Mouse (Mus musculus): ENCODE measurements at regions not wholly inside any gene's neighbourhood (a gene's known extent, or its start where the extent isn't known, plus 50 kb on each side); places are given as distances from the start of the nearest gene placed in this dataset.
A peak's percentile ranks its signal among the peaks of the same experiment; 100 is the strongest.

DNA sequence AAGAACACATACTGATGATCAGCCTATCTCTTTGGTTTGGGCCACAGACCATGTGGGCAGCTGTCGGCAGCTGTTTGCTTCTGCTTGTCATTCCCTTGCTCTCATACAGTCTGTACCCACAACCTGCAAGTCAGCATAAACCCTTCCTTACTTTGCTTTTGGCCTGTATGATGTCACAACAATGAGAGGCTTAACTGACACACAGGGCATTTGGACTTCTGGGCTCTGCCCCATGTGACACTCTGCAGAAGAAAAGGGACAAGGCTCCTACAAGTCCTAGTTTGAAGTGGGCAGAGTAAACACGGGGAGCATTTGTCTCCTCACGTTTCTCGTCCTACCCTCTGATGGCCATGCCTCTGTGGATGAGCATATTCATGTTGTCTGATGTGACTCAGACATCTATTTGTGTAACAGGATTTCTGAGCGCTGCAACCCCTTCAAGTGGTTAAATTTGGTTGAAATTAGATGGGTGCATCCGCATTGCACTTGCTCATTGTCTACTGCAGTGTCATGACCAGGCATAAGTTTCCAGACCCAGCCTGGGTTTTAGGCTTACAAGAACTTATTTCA lies 87.6 kb upstream of the Cpeb4 start:
- DNase-seq (ENCODE audit: low read depth), result no peak

DNA sequence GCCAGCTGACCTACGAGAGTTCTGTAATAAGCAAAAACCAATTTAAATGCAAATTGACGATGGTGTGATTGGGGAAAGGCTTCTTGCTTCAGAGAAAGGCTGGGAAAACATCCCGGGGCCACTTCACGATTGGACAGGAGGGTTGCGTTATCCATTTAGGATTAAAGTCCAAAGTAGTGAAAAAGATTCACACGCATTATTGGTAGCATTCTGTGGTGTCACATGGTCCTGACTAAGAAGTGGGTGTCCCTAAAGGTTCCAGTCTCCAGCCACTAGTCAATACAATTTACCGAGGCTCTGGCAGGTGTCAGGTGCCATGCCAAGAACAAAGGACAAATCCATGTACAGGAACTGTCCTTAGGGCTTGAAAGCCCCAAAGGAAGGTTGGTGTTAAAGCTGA lies 86.9 kb upstream of the Cpeb4 start:
- DNase-seq (ENCODE audit: low read depth), result no peak

- DNase-seq (ENCODE audit: low read depth), result no peak
Measured at GRCm38 (mm10) chr11:31787376-31787775, 84.6 kb upstream of the Cpeb4 start.

- no peak for DNase-seq (ENCODE audit: low read depth)
Measured at GRCm38 (mm10) chr11:31787917-31788703, 83.9 kb upstream of the Cpeb4 start.

GRCm38 (mm10) chr11:31789967-31790366 lies 82.0 kb upstream of the Cpeb4 start:
- DNase-seq (ENCODE audit: low read depth), result no peak

DNA sequence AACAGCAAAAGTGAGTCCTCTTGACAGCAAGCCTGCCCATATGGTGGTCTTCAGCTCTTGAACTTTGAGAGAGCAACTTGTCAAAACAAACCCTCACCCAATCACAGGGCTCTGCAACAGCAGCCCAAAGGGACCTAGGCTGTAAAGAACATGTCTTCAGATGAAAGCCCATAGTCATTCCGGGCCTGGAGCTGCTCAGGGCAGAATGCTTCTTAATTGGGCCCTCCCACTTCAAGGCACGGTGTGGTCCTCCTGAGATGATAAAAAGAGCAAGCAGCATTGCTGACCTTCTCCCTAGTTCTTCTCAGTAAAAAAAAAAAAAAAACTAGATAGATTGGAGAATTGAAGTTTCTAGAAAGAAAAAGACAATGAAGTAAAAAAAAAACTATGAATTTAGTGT lies 80.7 kb upstream of the Cpeb4 start:
- no peak for DNase-seq (ENCODE audit: low read depth)

DNA sequence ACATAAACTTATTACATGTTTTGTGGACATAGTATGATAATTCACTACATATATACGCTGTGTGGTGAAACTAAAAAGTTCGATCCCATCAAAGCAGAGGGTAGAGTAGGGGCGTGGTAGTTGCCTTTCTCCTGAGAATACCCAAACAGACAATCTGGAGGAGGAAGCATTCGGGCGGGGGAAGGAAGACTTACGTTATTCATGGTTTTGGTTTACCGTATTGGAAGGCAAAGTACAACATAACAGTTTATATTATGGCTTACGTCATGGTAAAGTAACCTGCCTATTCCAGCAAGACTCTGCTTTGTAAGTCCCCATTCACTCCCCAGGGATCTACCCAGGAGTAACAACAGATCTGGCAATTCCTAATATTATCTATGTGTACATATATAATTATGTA lies 76.9 kb upstream of the Cpeb4 start:
- no peak for DNase-seq (ENCODE audit: low read depth)

DNA sequence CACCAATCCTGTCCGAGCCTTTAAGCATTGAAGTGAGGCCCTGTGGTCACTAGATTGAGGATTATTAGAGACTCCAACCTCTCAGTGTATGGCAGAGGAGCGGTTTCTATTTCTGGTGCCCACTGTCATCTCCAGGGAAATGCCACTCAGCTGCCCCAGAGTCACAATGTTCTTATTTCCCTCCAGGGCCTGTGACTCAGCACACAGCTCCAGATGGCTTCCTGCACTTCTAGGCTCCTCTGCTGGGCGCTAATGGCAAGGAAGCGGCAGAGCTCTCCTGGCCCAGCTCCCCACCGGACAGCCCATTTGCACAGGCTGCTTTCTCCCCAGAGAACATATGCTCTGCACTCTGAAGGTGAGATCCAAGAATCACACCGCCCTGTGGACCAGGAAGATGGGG lies 75.8 kb upstream of the Cpeb4 start:
- no peak for DNase-seq (ENCODE audit: low read depth)

- no peak for DNase-seq (ENCODE audit: low read depth)
Measured at GRCm38 (mm10) chr11:31801575-31801974, 70.4 kb upstream of the Cpeb4 start.

DNA sequence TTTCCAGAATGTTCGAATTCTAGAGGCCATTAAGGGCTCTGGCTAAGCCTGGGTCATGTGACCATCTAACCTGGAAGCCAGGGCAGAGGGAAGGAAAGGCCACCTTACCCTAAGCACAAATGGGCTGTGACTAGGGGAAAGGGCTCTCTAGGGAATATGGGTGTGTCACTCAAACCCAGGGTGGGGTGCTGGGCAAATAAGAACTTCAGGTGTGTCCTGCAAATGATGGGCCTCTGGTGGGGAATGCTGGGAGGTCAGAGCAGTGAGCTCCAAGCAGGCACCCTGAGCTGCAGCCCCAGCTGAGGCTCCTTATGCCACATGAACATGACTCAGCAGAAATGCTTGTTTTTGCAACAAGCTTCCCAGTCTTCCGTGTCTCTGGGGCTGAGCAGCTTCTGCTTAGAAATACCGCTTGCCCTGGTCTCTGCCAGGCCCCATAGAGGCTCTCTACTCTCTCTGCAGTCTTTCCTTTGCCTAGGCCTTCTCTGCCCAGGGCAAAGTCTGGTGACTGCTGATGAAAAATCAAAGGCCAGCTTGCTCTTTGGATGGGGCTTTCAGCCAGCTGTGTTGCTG lies 68.6 kb upstream of the Cpeb4 start:
- no peak for DNase-seq (ENCODE audit: low read depth)

GRCm38 (mm10) chr11:31804518-31804917 lies 67.5 kb upstream of the Cpeb4 start:
- no peak for DNase-seq (ENCODE audit: low read depth)

DNA sequence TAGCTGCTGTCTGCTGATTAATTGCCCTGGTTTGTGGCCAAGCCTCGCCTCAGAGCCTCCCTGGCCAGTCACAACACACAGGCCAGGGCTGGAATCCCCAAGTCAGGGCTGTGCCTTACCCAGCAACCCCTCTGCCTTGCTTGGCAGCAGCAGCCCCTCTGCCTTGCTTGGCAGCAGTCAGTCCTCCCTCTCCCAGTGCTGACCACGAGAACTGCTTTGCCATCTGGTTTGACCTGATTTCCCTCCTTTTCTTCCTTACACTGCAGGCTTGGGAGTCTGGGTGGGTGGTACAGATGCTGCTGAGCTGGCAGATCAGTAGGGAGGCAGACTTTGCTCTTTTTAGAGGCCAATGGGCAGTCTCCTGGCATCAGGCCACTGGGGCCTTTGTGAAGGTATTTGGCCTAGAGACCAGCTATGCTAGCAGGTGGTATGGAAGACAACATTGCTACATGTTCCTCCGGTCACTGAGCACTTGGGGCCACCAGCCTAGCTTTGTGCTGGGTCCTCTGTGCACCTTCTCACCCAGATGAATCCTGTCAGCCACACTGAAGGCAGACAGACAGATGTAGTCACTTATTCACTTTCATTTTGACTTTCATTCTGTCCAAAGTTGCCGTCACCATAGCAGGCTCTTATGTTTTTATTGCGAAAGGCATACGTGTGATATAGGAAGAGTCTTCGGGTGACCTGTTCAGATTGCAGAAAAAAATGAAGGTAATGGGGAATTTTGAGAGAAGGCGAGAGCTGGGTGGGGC lies 64.4 kb upstream of the Cpeb4 start:
- no peak for DNase-seq (ENCODE audit: low read depth)

- DNase-seq (ENCODE audit: low read depth), result no peak
Measured at GRCm38 (mm10) chr11:31808216-31808838, 63.7 kb upstream of the Cpeb4 start.

GRCm38 (mm10) chr11:31810011-31810786 lies 61.8 kb upstream of the Cpeb4 start:
- no peak for DNase-seq (ENCODE audit: low read depth)

DNA sequence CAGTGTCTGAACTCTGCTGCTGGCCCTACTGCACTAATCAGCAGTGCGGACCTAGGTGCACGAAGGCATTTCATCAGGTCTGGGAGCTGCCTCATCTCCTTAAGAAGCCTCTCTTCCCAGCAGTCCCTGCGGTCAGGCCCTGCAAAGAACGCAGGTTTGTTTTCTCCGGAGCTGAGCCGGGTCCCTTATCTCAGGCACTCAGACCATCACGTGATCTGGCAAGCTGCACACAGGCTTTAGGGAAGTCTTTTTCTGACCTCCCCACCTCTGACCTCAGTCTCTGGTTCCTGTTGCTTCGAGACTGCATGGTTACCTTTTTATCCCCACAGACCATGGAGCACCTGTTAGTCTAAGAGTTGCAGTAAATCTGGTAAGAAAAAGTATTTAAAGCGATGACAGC lies 59.8 kb upstream of the Cpeb4 start:
- peak; percentile 82 for DNase-seq (ENCODE audit: low read depth)

- no peak for DNase-seq (ENCODE audit: low read depth)
Measured at GRCm38 (mm10) chr11:31814616-31815015, 57.4 kb upstream of the Cpeb4 start.

DNA sequence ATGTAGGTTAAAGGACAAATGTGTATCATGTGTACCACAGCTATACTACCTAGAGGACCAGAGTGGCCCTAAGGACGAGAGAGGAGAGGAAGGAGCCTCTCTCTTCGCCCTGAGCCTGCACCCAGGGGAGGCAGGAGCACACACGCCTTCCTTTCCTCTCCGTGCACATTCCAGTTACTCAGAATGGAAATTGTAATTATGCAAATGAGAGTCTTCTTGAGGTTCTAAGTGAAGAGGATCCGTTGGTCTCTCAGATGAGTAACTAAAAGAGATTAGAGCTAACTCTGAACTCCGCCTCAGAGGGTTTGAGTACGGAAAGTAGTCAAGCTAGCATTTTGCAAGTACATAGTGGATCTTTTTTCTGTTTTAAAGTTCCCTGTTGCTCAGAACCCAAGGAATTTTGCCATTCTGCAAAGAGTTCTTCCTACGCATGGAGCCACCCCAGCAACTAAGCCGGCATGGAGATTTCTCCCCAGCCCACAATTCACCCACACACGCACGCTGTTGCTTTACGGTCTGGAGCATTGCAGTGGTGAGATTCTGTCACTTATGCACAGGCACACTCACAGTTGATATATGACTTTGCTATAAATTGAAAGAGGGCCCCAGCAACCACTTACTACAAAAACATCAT lies 56.0 kb upstream of the Cpeb4 start:
- DNase-seq (ENCODE audit: low read depth), result no peak

- DNase-seq (ENCODE audit: low read depth), result no peak
Measured at GRCm38 (mm10) chr11:31818032-31818431, 54.0 kb upstream of the Cpeb4 start.

- no peak for DNase-seq (ENCODE audit: low read depth)
Measured at GRCm38 (mm10) chr11:31819964-31820363, 52.0 kb upstream of the Cpeb4 start.

DNA sequence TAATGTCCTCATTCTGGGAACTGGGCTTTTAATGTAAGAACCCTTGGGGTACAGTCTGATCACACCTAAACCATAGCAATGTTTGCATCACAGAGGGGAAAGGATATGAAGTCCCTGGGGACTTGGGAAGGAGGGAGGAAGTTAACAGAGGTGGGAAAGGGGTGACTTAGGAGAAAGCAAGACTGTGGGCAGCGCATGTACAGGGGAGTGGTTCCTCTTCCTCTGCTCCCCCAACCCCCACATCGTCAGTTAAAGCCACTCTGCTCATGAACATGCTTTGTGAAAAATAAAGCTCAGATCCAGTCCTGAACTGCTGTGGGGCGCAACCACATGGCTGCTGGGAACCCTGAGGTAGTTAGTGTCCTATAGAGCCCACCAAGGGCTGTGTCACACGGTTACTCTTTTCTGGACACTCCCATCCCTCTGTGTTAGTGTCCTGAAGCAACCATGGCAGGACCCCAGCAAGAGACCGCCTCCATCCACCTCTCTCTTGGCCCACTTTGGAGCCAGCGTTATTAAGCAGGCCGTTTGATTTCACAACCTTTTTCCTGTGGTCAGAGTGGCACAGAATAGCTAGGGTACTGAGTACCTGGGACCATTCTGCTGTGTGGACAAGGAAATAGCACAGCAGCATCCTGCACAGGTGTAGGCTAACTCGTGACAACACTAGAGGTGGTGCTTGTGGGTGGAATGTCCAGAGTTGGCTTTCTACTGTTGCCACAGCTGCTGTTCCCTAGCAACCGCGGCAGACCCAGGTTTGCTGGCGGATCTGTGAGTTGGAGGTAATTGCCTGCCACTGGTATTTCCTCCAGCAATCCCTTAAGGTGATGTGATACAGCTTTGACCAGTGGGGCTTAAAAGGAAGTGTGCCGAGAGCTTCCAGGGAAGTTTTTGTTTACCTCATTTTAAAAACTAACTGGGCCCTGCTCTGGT lies 50.3 kb upstream of the Cpeb4 start:
- no peak for DNase-seq (ENCODE audit: low read depth)
